Mouse (Mus musculus): ENCODE data around the gene Bcl2l15. TPM values are rescaled to one million over a fixed set of nuclear protein-coding genes. Genes with fewer than 3 reads are reported as not detected.

Gene Bcl2l15
- 4.1 TPM for polyA plus RNA-seq (2015; fragmentation: Illumina TruSeq; extraction: RNeasy Lipid Tissue Mini Kit (QIAGEN cat#74804); ENCODE audit: insufficient read depth, low replicate concordance)

DNA sequence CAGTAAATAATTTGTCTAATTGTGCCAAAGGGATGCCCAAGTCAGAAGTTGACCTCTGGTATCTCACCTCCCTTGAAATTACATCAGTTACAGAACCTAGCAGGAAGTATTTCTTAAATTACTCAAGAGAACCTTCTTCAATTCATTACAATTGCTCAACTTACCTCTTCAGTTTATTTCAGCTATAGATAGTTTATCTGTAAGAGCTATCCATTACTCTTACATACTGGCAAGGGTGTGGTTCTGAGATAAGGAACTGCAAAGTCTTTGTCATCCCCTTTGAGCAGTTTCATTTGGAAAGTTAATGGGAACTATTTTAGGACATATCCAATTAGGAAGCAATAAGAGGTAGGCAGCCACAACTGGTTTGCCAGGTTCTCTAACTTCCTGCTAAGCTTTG is at the start of gene Bcl2l15:
Gene Bcl2l15, plus strand, starts transcription at position 176 of the 400 bp plus-strand sequence.

DNA sequence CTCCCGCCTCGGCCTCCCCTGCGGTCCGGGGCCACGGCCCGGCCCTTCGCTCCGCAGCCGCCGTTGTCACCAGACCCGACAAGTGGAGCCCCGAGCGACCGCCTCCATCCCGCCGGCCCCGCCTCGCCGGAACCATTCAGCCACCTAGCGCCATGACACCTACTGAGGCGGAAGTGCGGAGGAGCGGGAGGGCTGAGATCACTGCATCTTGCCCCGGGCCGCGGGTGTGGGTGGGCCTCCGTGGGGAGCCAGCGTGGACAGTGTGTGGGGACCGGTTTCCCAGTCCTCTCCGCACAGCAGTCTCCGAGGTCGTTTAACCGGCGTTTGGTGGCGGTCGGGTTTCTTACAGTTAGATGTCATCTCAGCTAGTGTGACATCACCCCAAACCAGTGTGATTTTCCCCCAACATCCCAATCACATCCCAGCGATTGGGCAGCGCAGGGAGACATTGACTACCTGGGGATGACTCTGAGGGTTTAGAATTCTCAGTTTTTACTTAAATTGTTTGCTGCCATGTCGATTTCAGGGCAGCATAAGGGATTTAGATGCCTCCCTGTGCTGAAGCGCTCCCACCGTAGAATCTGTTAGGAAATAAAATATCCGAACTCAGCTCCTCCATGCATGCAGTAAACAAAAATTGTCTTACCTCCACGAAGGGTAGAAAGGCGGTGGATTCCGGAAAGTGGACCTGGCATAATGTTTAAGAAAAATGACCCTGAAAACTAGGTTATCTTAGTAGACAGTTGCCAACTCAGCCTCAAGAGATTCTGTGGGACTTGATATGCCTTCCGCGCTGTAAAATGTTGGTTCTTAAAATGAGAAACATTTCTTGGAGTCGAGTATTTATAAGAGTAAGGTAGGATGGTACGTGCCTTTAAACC is 40.9 kb upstream of the Bcl2l15 start, which contains the start of gene Hipk1:
Gene Hipk1, minus strand, starts transcription at position 334 of the 881 bp plus-strand sequence.

DNA sequence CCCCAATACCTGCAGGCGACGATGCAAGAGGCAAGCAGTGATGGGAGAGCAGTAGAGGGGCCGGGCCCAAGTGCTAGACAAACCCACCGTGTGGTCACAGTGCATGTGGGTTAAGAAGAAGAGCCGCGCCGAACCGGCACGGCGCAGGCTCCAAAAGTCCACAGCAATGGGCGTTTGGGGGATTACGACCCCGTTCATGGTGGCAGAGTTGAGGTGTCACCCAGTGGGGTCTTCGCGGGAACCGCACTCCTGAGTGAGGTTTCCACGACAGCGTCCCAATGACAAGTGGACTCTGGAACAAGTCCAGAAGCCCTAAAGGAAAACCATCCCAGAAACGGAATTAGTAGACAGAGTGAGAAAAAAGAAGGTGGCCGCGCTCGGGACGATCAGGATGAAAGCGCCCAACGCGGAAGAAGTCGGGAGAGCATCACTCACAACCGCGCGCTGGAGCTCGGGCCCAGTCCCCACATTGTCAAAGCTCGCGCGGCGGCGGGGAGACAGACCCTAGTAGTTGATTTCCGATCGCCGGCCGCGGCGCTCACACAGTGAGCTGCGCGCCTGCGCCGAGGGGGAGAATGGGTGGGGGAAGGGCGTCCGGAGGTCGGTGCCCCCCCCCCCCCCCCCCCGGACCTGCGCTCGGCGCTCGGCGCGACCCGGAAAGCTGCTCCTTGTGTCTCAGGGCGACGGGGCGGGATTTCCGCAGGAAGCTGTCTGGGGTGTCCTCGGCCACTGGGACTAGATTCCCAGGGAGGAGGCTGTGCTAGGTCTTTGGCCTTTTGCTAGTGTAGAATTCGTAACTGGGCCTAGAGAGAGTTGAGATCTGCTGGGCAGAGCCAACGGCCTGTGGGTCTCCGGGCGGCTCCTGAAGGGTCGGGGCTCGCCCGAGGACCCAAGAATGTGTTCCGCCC is 23.3 kb upstream of the Bcl2l15 start, which contains the start of the genes Dclre1b, Ap4b1 and Gm43064:
Gene Dclre1b, minus strand, starts transcription at position 554 of the 908 bp plus-strand sequence.
Gene Ap4b1, plus strand, starts transcription at position 630 of the 908 bp plus-strand sequence.
Gene Gm43064, plus strand, starts transcription at position 683 of the 908 bp plus-strand sequence.

DNA sequence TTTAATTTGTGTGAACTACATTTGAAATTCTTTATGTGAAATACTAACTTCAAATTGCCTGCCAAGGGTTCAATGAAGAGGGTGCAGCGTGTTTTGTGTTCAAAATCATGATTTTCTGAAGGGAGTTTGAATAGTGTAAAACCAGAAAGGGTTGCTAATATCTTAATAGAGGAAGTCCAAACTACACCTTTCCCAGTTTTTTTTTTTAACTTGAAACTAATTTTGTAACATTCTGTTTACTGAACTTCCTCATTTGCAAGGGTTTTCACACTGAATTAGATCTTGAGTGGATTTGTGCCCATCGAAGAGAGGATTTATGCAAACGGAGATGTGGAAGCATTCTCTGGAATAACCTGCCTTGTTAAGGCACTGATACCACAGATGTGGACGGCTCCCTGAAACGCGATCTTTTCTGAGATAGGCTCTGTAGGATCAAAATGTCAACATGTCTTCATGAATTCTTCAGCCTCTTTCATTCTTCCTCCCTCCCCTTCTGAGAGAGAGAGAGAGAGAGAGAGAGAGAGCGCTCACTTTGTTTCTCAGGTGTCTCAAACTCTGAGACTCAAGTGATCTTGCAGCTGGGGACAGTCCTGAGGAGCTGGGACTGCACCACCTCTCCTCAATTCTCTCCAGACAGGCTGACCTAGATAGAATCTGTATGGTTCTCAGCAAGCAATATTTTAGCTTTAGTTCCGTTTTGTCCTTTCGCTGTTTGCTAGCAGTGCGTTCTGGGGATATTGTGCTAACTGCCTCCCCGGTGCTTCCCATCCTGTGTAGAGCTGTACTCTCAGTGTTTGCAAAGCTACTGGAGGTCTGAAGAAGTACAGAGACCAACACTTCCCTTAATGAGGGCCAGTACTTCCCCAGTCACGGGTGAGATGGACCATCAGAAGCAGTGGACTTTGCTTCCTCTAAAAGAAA is 26.7 kb downstream of the Bcl2l15 start, which contains the start of gene Ptpn22:
Gene Ptpn22, plus strand, starts transcription at position 915 of the 921 bp plus-strand sequence.

Other genes with a start within 250 kb of the Bcl2l15 start
- gene Atg4a-ps, start 186.5 kb upstream of the Bcl2l15 start, polyA plus RNA-seq (2015; fragmentation: Illumina TruSeq; extraction: RNeasy Lipid Tissue Mini Kit (QIAGEN cat#74804); ENCODE audit: insufficient read depth, low replicate concordance), result 0.15 TPM
- gene Olfml3, start 94.6 kb upstream of the Bcl2l15 start, polyA plus RNA-seq (2015; fragmentation: Illumina TruSeq; extraction: RNeasy Lipid Tissue Mini Kit (QIAGEN cat#74804); ENCODE audit: insufficient read depth, low replicate concordance), result 18.1 TPM
- gene Gm10964, start 93.2 kb upstream of the Bcl2l15 start, polyA plus RNA-seq (2015; fragmentation: Illumina TruSeq; extraction: RNeasy Lipid Tissue Mini Kit (QIAGEN cat#74804); ENCODE audit: insufficient read depth, low replicate concordance), result not detected
- gene Hipk1, start 41.0 kb upstream of the Bcl2l15 start, polyA plus RNA-seq (2015; fragmentation: Illumina TruSeq; extraction: RNeasy Lipid Tissue Mini Kit (QIAGEN cat#74804); ENCODE audit: insufficient read depth, low replicate concordance), result 111 TPM
- gene Dclre1b, start 23.2 kb upstream of the Bcl2l15 start, polyA plus RNA-seq (2015; fragmentation: Illumina TruSeq; extraction: RNeasy Lipid Tissue Mini Kit (QIAGEN cat#74804); ENCODE audit: insufficient read depth, low replicate concordance), result 13.4 TPM
- 32.3 TPM for gene Ap4b1, start 23.1 kb upstream of the Bcl2l15 start, polyA plus RNA-seq (2015; fragmentation: Illumina TruSeq; extraction: RNeasy Lipid Tissue Mini Kit (QIAGEN cat#74804); ENCODE audit: insufficient read depth, low replicate concordance)
- gene Gm43064, start 23.0 kb upstream of the Bcl2l15 start, polyA plus RNA-seq (2015; fragmentation: Illumina TruSeq; extraction: RNeasy Lipid Tissue Mini Kit (QIAGEN cat#74804); ENCODE audit: insufficient read depth, low replicate concordance), result 0.25 TPM
- gene Ptpn22, start 27.2 kb downstream of the Bcl2l15 start, polyA plus RNA-seq (2015; fragmentation: Illumina TruSeq; extraction: RNeasy Lipid Tissue Mini Kit (QIAGEN cat#74804); ENCODE audit: insufficient read depth, low replicate concordance), result 171 TPM
- gene Rsbn1, start 81.5 kb downstream of the Bcl2l15 start, polyA plus RNA-seq (2015; fragmentation: Illumina TruSeq; extraction: RNeasy Lipid Tissue Mini Kit (QIAGEN cat#74804); ENCODE audit: insufficient read depth, low replicate concordance), result 42.8 TPM
- gene Phtf1, start 135.5 kb downstream of the Bcl2l15 start, polyA plus RNA-seq (2015; fragmentation: Illumina TruSeq; extraction: RNeasy Lipid Tissue Mini Kit (QIAGEN cat#74804); ENCODE audit: insufficient read depth, low replicate concordance), result 41.3 TPM